Mouse (Mus musculus) olfactory bulb, adult 2 months (tissue): ENCODE measurements around the gene Egf.

ENCODE experiments used
- CTCF ChIP-seq: fragments of 200-500 bp; IDR thresholded peaks from 2 replicates; pipeline ENCODE4 v1.5.1; 2012; ENCODE audit warnings: low read depth, mild to moderate bottlenecking, low read length, moderate library complexity; ENCODE audit not compliant: insufficient read depth
- POLR2A ChIP-seq: fragments of 200-500 bp; IDR thresholded peaks from 2 replicates; pipeline ENCODE4 v1.6.1; 2012; ENCODE audit warnings: mild to moderate bottlenecking, low read depth, low read length, moderate library complexity; ENCODE audit not compliant: insufficient read depth

DNA sequence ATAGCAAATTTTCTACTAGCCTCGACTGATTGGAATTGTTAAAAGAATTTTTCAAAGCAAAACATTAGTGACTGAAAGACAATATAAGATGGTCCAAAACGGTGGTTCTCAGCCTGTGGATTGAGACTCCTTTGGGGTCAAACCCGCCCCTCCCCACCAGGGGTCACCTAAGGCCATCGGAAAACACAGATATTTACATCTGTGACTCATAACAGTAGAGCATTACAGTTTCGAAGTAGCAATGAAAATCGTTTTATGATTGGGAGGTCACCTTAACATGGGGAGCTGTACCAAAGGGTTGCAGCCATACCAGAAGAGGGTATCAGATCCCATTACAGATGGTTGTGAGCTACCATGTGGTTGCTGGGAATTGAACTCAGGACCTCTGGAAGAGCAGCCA, 16.1 kb upstream of the Egf start:
- TF ChIP-seq POLR2A, result no peak
- TF ChIP-seq CTCF, result no peak
